Mouse (Mus musculus): ENCODE measurements around the gene Adamts10. TPM values are rescaled to one million over a fixed set of nuclear protein-coding genes. Genes with fewer than 3 reads are reported as not detected.

Gene Adamts10
- polyA plus RNA-seq, 1 experiment: 46.6 TPM

DNA sequence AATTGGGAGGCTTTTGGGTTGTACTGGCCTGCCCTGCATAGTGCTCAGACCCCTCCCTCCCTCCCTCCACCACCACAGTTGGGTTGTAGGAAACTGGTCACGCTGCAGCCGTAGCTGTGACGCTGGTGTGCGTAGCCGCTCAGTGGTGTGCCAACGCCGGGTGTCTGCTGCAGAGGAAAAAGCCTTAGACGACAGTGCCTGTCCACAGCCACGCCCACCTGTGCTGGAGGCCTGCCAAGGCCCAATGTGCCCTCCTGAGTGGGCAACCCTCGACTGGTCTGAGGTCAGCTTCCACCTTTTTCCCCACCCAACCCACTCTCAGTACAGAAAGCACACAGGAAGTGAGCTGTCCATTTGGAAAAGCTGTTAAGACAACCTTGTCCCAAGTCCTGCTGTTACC, 26.4 kb downstream of the Adamts10 start:
- H3K4me3 ChIP-seq (ENCODE audit: insufficient read depth, low read length): no peak overlapping the region
- peaks cover 17% of the 10 kb centered on the region for H3K4me1 ChIP-seq (ENCODE audit: control insufficient read depth, insufficient read depth, low read length)
- no peak overlapping the region for H3K27ac ChIP-seq (ENCODE audit: insufficient read depth, low read depth, low read length)
- no peak for TF ChIP-seq CTCF (IDR thresholded peaks at IDR 0.05; ENCODE audit: low read depth, low read length)
- TF ChIP-seq POLR2A (IDR thresholded peaks at IDR 0.05; ENCODE audit: borderline replicate concordance, low read depth, low read length): no peak

GRCm38 (mm10) chr17:33552113-33552512, 28.1 kb downstream of the Adamts10 start:
- TF ChIP-seq CTCF (IDR thresholded peaks at IDR 0.05; ENCODE audit: low read depth, low read length): no peak
- no peak for TF ChIP-seq POLR2A (IDR thresholded peaks at IDR 0.05; ENCODE audit: borderline replicate concordance, low read depth, low read length)
- Histone ChIP-seq H3K4me3 (ENCODE audit: insufficient read depth, low read length) (no peak overlapping the region), H3K27ac (ENCODE audit: insufficient read depth, low read depth, low read length) (no peak overlapping the region), H3K4me1 (ENCODE audit: control insufficient read depth, insufficient read depth, low read length) (peaks cover 20% of the 10 kb centered on the region)

DNA sequence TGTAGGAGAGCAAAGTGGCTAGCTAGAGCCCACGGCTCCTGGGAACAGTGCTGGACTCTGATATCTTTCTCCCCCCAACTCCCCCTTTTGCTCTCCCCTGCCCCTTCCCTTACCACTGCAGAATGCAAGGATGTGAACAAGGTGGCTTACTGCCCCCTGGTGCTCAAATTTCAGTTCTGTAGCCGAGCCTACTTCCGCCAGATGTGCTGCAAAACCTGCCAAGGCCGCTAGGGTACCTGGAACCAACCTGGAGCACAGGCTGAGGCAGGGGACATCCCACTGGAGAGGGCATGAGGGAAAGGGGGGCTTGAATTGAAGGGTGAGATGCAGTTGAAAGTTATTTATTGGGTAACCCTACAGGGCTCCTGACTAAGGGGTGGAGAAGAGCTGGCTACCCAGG, 29.0 kb downstream of the Adamts10 start:
- Histone ChIP-seq H3K4me3 (ENCODE audit: insufficient read depth, low read length) (no peak overlapping the region), H3K27ac (ENCODE audit: insufficient read depth, low read depth, low read length) (no peak overlapping the region), H3K4me1 (ENCODE audit: control insufficient read depth, insufficient read depth, low read length) (peaks cover 22% of the 10 kb centered on the region)
- TF ChIP-seq CTCF (IDR thresholded peaks at IDR 0.05; ENCODE audit: low read depth, low read length) (peak; percentile 36; the same call in 1 of the 2 replicates), POLR2A (IDR thresholded peaks at IDR 0.05; ENCODE audit: borderline replicate concordance, low read depth, low read length) (no peak)

GRCm38 (mm10) chr17:33554536-33554935, 30.5 kb downstream of the Adamts10 start:
- H3K27ac ChIP-seq (ENCODE audit: insufficient read depth, low read depth, low read length): peak overlapping the region; percentile 90
- H3K4me1 ChIP-seq (ENCODE audit: control insufficient read depth, insufficient read depth, low read length): peaks cover 25% of the 10 kb centered on the region
- no peak overlapping the region for H3K4me3 ChIP-seq (ENCODE audit: insufficient read depth, low read length)
- TF ChIP-seq POLR2A (IDR thresholded peaks at IDR 0.05; ENCODE audit: borderline replicate concordance, low read depth, low read length): no peak
- no peak for TF ChIP-seq CTCF (IDR thresholded peaks at IDR 0.05; ENCODE audit: low read depth, low read length)

DNA sequence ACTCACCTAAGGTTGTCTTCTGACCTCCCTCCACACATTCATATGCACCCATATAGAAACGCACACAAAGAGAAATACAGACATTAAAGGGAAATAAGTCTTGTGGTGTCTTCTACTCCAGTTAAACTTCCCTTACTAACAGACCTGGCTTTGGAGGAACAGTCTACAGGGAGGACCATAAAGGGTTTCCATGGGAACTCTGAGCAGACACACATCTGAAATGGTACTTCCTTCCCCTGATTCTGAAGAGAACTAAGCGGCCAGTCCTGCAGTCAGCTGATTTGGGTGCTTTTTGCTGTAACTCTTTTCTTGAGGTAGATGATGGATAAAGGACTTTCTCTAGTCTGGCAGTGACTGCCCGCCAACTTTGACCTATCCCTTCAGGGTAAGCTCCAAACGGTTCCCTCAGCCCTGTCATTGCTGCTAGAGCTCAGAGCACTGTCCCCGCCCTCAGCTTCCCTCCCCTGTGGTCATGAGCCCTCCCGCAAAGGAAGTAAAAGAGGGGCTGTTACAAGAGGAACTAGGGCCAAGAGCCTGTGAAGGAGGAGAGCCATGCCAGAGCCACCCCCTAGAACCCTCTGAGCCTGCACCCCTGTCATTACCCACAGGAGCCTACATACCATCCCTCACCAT, 31.3 kb downstream of the Adamts10 start, which contains the start of gene Myo1f:
Gene Myo1f (plus strand): TSS at position 485 of the 633 bp plus-strand sequence.
- H3K27ac ChIP-seq (ENCODE audit: insufficient read depth, low read depth, low read length): peak within 1 kb of the TSS; percentile 90
- peak; percentile 29; the same call in 1 of the 2 replicates for TF ChIP-seq POLR2A (IDR thresholded peaks at IDR 0.05; ENCODE audit: borderline replicate concordance, low read depth, low read length)
- no peak for TF ChIP-seq CTCF (IDR thresholded peaks at IDR 0.05; ENCODE audit: low read depth, low read length)
- peak within 1 kb of the TSS; percentile 67 for H3K4me3 ChIP-seq (ENCODE audit: insufficient read depth, low read length)
- peaks cover 31% of the 10 kb centered on the region for H3K4me1 ChIP-seq (ENCODE audit: control insufficient read depth, insufficient read depth, low read length)

DNA sequence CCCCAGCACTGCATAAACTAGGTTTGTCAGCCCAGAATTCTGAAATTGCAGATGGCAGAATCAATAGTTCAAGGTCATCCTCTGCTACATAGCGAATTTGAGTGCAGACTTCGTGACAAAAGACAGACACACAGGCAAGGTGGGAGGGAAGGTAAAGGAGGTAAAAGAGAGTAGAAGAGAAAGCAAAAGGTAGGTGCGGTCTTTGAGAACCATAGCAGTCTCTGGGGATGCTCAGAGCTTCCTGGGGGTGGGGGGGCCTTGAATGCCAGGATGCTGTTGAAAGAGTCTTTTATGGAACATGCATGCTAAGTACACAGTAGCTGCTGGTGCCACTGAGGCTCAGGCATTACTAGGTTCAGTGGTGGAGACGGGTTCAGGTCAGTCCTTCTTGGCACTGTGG, 33.9 kb downstream of the Adamts10 start:
- TF ChIP-seq POLR2A (IDR thresholded peaks at IDR 0.05; ENCODE audit: borderline replicate concordance, low read depth, low read length) (no peak), CTCF (IDR thresholded peaks at IDR 0.05; ENCODE audit: low read depth, low read length) (no peak)
- Histone ChIP-seq H3K4me1 (ENCODE audit: control insufficient read depth, insufficient read depth, low read length) (peaks cover 49% of the 10 kb centered on the region), H3K27ac (ENCODE audit: insufficient read depth, low read depth, low read length) (peak overlapping the region; percentile 91), H3K4me3 (ENCODE audit: insufficient read depth, low read length) (peak overlapping the region; percentile 63)

- H3K4me1 ChIP-seq (ENCODE audit: control insufficient read depth, insufficient read depth, low read length): peaks cover 66% of the 10 kb centered on the region
- TF ChIP-seq POLR2A (IDR thresholded peaks at IDR 0.05; ENCODE audit: borderline replicate concordance, low read depth, low read length) (no peak), CTCF (IDR thresholded peaks at IDR 0.05; ENCODE audit: low read depth, low read length) (no peak)
- 0 out of 2 replicates have a peak overlapping the region, but pooled peaks have one; percentile 9 for H3K4me3 ChIP-seq (ENCODE audit: insufficient read depth, low read length)
- H3K27ac ChIP-seq (ENCODE audit: insufficient read depth, low read depth, low read length): peak overlapping the region; percentile 99
These were observed 39.6 kb downstream of the Adamts10 start for GRCm38 (mm10) chr17:33563527-33564076.

- peaks cover 66% of the 10 kb centered on the region for H3K4me1 ChIP-seq (ENCODE audit: control insufficient read depth, insufficient read depth, low read length)
- H3K4me3 ChIP-seq (ENCODE audit: insufficient read depth, low read length): peak overlapping the region; percentile 31
- no peak for TF ChIP-seq CTCF (IDR thresholded peaks at IDR 0.05; ENCODE audit: low read depth, low read length)
- TF ChIP-seq POLR2A (IDR thresholded peaks at IDR 0.05; ENCODE audit: borderline replicate concordance, low read depth, low read length): no peak
- H3K27ac ChIP-seq (ENCODE audit: insufficient read depth, low read depth, low read length): peak overlapping the region; percentile 99
These were observed 40.6 kb downstream of the Adamts10 start for GRCm38 (mm10) chr17:33564599-33564998.

- TF ChIP-seq POLR2A (IDR thresholded peaks at IDR 0.05; ENCODE audit: borderline replicate concordance, low read depth, low read length) (no peak), CTCF (IDR thresholded peaks at IDR 0.05; ENCODE audit: low read depth, low read length) (no peak)
- Histone ChIP-seq H3K4me3 (ENCODE audit: insufficient read depth, low read length) (no peak overlapping the region), H3K4me1 (ENCODE audit: control insufficient read depth, insufficient read depth, low read length) (peaks cover 60% of the 10 kb centered on the region), H3K27ac (ENCODE audit: insufficient read depth, low read depth, low read length) (peak overlapping the region; percentile 99)
These were observed 42.2 kb downstream of the Adamts10 start for GRCm38 (mm10) chr17:33566182-33566581.

DNA sequence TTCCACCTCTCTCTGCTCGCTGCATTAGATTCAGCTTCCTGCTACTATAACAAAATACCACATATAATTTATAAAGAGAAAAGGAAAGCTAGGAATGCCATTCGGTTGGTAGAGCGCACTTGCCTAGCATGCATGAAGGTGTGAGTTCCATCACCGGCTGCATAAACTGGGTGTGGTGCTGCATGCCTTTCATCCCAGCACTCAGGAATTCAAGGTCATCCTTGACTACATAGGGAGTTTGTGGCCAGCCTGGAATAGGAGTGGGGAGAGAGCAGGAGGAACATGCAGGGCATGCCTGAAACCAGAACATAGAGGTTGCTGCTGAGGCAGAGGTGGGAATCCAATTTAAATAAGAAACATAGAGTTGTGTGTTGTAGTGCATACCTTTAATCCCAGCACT, 60.1 kb downstream of the Adamts10 start:
- H3K4me1 ChIP-seq (ENCODE audit: control insufficient read depth, insufficient read depth, low read length): no peaks in the 10 kb centered on the region
- no peak overlapping the region for H3K27ac ChIP-seq (ENCODE audit: insufficient read depth, low read depth, low read length)
- TF ChIP-seq CTCF (IDR thresholded peaks at IDR 0.05; ENCODE audit: low read depth, low read length) (no peak), POLR2A (IDR thresholded peaks at IDR 0.05; ENCODE audit: borderline replicate concordance, low read depth, low read length) (no peak)
- no peak overlapping the region for H3K4me3 ChIP-seq (ENCODE audit: insufficient read depth, low read length)

All from bone marrow macrophage, adult 2 months (primary cell).